Mouse (Mus musculus) T-cell, adult 2 months (primary cell): ENCODE measurements around the gene 1700012P22Rik.

ENCODE experiments used
- DNase-seq: peaks from one replicate; pipeline ENCODE4 v3.0.0; 2022; ENCODE audit warnings: low spot score

Gene 1700012P22Rik

DNA sequence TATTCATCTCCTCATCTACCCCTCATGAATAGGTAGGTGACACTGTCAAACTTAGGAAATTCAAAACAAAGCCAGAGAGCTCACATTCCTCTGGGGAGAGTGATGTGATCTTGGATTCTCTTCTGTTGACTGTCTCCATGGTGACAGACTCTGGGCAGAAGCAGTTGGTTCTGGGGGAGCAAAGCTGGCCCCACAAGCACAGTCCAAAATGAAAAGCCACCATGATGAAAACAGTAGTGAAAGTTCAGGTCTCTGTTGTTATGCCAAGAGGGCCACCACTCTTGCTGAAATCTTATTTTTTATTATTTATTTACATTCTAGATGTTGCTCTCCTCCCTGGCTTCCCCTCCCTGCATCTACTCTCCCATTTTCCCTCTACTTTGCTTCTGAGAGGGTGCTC is at the start of gene 1700012P22Rik:
Gene 1700012P22Rik (minus strand): TSS at position 101 of the 400 bp plus-strand sequence.
- no peak for DNase-seq

DNA sequence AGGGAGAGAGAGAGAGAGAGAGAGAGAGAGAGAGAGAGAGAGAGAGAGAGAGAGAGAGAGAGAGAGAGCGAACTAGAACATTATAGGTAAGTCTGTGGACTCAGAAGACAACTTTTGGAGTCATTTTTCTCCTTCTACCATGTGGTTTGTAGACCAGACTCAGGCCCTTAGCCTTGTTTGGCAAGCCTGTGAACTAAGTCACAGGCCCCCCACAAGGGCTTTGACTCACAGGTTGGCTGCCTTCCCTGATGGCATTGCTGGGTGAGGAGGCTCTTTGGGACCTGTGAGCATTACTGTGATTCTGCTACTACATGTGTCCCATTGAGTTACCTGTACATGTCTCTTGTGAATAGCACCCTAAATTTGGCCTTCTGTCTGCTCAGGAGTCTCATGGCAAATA is 29.5 kb upstream of the 1700012P22Rik start:
- no peak for DNase-seq

DNA sequence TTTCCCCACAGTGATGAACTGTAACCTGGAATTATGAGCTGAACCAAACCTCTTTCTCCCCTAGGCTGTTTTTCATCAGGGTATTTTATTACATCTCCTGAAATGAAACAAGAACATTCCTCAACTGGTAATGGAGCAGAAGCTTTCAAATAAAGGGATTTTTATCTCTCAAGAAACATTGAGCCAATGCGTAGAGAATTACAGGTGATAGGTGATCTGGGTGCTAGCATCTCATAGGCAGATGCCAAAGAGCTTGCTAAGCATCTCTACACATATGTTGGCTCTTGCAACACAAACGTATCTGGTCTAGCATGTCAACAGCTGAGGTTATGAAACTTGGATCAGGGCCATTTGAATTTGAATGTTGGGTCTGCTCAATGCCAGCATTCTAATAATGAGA is 26.6 kb upstream of the 1700012P22Rik start:
- no peak for DNase-seq

DNA sequence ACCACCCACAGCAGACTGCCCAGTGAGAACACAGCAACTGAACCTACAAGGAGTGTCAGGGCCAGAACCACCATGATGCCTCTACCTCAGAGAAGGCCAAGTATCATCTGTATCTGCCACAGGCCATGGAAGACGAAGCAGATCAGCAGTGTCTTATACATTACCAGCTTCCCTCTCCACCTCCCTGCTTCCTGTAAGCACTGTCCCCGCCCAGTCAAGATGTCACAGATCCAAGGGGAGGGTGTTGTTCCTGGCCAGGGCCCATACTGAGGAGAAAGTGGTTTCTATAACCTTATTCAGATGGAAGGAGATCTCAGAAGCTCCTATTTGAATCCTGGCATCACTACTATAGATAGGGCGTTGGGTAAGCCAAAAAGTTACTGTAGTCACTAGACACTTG is 25.1 kb upstream of the 1700012P22Rik start, which contains the start of gene Aadacl3:
Gene Aadacl3 (minus strand): TSS at position 101 of the 400 bp plus-strand sequence.
- DNase-seq = no peak

DNA sequence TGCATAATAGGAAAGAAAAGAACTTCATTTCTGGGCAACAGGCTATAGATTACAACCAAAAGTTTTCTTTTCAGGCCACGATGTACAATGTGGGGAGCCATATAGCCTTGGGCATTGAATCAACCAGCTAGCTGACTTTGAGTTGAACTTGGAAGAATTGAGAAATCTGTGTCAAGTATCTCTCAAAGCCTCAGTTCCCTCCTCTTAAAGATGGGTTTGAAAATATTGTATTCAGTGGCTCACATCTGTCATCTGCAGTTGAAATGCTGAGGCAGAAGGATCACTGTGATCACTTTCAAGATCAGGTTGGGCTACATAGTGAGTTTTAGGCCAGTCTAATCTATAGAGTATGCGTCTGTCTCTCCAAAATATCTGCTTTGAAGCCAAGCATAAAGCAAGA is 14.6 kb upstream of the 1700012P22Rik start, which contains the start of gene Gm9944:
Gene Gm9944 (minus strand): TSS at position 101 of the 400 bp plus-strand sequence.
- DNase-seq = no peak

DNA sequence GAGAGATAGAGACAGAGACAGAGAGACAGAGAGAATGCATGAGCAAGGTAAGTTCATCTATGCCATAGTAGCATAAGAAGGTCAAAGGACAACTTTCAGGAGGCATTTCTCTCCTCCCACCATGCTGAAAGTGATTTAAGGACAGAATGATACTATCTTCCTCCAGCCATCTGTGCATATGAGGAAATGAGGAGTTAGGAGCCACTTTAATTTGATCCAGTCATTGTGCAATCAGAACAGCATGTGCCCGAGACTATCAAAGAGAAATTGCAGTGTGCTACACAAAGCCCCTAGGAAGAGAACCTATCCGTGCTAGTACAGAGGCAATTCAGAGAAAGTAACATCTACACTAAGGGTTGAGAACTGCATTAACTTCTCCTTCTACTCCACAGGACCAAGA is 10.0 kb upstream of the 1700012P22Rik start:
- DNase-seq = no peak

DNA sequence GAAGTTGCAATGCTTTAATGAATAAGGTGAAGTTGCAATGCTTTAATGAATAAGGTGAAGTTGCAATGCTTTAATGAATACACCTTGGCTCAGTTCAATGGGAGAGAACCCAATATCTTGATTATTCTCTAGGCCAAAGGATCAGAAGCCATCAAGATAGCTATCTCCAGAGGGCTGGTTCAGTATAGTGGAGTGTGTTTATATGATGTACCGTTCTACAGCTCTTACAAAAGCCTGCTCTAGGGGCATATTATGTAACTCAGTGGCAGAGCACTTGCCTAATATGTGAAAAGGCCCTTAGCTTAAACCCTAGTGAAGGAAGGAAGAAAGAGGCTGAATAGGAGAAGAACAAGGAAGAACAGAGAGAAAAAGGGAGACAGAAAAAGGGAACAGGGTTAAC is 3.0 kb upstream of the 1700012P22Rik start:
- DNase-seq = no peak

DNA sequence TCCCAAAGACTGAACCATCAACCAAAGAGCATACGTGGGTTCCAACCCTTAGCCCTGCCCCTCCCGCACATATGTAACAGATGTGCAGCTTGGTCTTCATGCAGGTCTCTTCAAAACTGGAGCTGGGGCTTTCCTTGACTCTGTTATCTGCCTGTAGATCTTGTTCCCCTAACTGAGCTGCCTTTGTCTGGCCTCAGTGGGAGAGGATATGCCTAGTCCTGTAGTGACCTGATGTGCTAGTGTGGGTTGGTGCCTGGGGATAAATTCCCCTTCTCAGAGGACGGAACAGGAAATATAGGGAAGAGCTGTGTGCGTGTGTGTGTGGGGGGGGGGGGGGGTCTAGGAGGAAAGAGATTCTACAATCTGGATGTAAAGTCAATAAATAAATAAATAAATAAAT is 2.5 kb upstream of the 1700012P22Rik start:
- DNase-seq = no peak

DNA sequence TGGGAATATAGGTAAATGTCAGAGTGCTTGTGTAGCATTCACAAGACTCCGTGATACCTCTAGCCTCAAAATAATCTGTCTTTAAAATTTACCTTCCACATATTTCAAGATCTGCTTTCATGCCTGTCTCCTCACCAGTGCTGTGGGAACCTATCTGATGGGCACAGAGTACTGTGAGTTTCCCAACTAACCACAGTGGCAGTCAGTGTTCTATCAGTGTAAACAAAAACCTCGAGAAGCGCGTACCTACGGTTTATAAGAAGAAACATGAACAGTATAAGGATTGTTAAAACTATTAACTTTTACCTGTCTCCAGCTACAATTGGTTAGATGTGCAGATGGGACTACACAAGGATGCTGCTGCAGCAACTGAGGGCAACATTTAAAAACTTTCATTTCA is 5.4 kb downstream of the 1700012P22Rik start:
- DNase-seq = no peak

DNA sequence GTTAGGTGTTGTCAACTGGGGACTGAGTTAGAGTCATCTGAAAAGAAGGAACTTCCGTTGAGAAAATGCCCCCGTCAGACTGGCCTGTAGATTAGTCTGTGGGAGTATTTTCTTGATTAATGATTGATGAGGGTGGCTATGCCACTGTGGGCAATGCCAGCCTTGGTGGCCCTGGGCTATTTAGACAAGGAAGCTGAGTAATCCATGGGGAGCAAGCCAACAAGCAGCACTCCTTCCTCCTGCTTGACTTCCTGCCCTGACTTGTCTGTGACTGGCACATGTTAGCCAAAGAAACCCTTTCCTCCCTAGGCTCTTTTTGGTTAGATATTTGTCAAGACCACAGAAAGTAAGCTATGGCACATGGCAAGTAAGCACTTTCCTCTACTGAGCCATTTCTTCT is 7.8 kb downstream of the 1700012P22Rik start:
- no peak for DNase-seq

DNA sequence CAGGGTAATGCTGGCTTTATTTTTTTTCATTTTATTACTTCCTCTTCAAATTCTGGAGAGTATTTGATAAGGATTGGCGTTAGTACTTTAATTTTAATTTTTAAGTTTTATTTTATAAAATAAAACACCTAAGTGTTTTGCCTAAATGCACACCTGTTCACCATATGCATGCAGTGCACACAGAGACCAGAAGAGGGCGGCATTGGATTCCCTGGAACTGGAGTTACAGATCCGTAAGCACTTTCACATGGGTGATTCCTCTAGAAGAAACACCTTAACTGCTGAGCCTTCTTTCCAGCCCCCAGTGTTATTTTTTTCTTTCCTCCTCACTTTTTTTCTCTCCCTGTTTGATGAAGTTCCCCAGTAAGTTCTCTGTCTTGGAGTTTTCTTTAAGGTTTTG is 9.7 kb downstream of the 1700012P22Rik start:
- DNase-seq = no peak

DNA sequence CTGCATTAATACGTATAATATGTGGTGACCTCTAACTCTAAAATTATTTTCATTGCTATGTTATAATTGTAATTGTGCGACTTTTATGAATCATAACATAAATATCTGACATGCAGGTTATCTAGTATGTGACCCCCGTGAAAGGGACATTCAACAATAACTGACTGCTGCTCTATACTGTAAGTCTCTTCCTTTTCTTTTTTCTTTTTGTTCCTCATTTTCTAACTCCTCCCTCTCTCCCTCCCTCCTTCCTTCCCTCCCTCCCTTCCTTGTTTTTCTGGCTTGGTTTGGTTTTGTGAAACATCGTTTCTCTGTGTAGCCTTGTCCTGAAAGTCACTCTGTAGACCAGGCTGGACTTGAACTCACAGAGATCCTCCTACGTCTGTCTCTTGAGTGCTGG is 14.0 kb downstream of the 1700012P22Rik start:
- DNase-seq = no peak

DNA sequence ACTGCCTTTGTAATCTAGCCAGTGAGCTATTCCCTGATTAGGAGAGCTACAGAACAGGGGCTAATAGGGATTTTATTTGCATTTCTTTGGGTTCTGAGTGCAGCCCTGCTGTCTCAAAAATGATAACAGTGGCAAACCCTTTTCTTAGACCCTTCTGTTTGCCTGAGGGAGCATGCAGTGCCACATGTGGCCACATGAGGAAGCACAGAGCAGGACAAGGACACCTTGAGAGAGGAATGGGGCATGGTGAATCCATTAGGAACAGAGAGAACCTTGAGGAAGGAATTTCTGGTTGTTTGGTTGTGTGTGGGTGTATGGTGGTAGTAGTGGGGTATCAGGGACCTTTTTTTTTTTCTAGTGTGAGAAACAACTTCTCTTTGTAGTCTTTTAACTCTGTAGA is 17.9 kb downstream of the 1700012P22Rik start:
- DNase-seq = no peak

DNA sequence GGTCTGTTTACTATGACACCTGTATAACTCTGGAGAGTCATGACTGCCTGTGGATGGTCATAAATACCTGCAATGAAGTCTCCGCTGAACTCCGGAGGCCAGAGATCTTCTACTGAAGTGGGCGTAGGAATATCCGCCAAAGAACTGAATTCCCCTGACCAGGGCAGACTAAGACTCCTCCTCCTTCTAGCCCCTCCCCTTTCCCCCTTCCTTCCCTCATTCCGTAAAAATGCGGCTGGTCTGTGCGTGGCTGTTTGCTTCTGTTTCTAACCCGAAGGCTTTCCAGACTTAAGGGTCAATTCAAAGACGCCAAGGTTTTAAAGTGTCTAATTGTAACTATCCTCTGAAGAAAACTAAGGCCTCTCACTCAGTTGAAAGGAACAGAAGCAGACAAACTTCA is 30.3 kb downstream of the 1700012P22Rik start, which contains the start of gene Pramef12:
Gene Pramef12 (minus strand): TSS at position 175 of the 400 bp plus-strand sequence.
- DNase-seq = no peak

DNA sequence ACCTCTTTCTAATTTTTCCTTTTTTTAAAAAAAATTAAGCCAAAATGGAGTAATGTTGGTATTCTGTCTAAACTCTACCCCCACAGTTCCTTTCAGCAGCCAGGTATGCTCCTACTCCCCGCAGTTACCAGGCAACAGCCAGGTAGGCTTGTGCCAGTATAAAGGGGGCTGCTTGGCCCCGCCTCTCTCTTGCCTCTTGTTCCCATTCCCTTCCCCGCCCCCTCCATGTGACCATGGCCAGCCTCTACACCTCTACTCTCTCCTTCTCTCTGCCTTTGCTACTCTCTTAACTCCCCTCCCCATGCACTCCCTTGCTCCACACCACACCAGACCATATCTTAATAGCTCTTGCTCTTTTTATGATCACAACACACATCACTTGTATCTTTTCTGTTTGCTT is 32.3 kb downstream of the 1700012P22Rik start:
- DNase-seq = no peak

DNA sequence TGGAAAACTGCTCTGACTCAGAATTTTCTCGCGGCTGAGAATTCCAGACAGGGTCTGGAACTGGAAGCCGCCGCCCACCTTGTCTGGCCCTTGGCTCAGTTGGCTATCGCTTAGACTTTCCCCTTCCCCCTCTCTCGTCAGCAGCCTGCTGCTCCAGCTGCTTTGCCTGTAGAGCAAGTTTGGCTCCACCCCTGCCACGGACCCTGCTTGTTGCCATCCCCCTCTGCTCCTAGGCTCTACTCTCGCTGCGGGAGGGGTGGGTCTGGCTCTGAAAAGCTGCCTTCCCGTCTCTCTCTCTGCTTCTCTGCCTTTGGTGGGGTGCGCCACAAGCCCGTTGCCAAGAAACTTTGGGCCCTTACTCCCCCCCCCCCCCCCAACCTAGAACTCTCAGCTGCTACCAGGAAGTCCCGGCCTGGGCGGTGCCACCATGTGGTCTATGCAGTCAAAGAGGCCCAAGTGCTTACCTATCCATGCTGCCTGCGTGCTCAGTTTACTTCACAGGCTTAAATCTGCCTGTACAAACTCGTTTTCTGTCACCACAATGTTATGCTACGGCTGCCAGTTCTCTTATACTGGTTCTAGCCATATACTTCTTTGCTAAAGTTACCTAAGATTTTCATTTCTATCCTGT is 34.0 kb downstream of the 1700012P22Rik start:
- DNase-seq = no peak

DNA sequence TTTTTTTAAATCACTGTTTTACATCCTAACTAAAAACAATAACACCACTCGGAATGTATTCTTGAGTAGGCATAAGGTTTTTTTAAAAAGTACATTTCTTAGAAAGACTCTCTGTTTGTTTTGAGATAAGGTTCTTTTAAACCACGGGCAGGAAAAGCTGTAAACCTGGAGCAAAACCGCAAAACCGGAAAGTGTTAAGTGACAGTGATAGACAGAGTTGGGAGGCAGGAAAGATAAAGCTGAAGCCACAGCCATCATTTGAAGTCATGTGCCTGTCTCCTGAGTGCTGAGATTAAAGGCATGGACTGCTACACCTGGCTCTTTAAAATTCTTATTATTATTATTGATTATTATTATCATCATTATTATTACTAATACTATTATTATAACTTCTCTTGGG is 35.9 kb downstream of the 1700012P22Rik start:
- DNase-seq = no peak

DNA sequence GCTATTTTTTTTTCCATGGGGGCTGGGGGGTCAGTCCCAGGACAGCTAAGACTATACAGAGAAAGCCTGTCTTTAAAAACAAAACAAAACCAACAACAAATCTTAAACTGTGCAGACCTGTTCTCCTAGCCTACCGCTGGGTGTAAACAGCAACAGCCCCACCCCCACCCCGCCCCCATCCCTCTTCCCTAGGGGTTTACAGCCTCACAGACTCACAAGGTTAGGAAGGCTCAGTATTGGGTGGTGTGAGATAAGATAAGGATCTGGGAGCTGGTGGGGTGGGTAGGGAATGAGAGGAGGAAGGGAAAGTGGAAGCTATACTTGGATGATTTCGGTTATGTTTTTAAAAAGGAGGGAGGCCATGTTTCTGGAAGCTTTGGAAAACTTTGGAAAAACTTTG is 42.3 kb downstream of the 1700012P22Rik start:
- DNase-seq = no peak

DNA sequence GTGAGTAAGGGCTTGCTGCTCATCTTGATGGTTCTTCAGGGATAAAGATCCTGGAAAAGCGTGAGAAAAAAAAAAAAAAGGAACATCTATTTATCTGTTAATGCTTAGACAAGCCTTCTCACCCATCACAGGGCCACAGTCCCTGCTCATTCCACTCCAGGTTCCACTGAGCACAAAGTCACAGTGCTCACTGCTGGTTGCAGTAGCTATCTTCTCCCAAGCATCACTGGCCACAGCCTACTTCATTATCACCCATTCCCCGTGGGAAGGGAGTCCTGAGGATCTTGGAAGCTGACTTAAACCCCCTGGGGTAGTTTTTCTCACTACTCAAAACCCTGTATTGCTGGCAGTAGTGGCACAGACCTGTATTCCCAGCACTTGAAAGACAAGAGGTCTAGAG is 60.7 kb downstream of the 1700012P22Rik start, which contains the start of gene Pramef20:
Gene Pramef20 (minus strand): TSS at position 23 of the 400 bp plus-strand sequence.
- no peak for DNase-seq
